Mouse (Mus musculus): ENCODE measurements around the gene Slc2a4. TPM values are rescaled to one million over a fixed set of nuclear protein-coding genes. Genes with fewer than 3 reads are reported as not detected.

The Slc2a4 gene
- polyA plus RNA-seq, 1 experiment from 2014 or later = 4.4 TPM

- Histone ChIP-seq H3K9ac (replicated peaks) (no peak overlapping the region), H3K27ac (no peak overlapping the region), H3K27me3 (no peaks in the 10 kb centered on the region), H3K36me3 (peaks cover 54% of the 10 kb centered on the region), H3K4me3 (replicated peaks) (no peak overlapping the region), H3K4me1 (replicated peaks) (peaks cover 27% of the 10 kb centered on the region), H3K4me2 (replicated peaks) (no peak overlapping the region), H3K9me3 (no peaks in the 10 kb centered on the region)
- no peak for ATAC-seq
- WGBS = 93% methylated on average over 8 of the region's 8 CpGs
Observed at GRCm38 (mm10) chr11:69984431-69984830, 36.4 kb upstream of the Slc2a4 start.

DNA sequence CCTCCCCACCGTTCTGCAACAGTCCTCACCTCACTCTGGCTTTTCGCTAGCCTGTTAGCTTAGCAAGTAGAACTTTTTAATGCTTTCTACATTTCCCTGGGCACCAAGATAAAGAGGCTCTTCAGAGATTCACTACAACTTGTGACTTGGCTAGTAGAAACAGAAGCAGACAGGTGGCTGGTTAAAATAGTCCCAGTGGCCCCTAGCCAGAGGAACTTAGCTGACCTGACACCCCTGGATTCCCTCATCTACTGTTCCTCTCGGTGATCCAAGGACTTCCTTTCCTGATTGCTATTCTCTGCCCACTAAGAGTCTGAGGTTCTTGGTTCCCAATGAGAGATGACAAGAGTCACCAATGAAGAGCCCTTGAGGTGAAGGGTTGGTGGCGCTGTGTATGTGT, 35.4 kb upstream of the Slc2a4 start:
- Histone ChIP-seq H3K9ac (replicated peaks) (peak overlapping the region; percentile 99), H3K4me1 (replicated peaks) (peaks cover 36% of the 10 kb centered on the region), H3K9me3 (no peaks in the 10 kb centered on the region), H3K4me3 (replicated peaks) (peak overlapping the region; percentile 100), H3K4me2 (replicated peaks) (peak overlapping the region; percentile 84), H3K27ac (no peak overlapping the region), H3K27me3 (no peaks in the 10 kb centered on the region), H3K36me3 (peaks cover 45% of the 10 kb centered on the region)
- no peak for ATAC-seq
- 91% methylated on average over 4 of the region's 4 CpGs for WGBS

DNA sequence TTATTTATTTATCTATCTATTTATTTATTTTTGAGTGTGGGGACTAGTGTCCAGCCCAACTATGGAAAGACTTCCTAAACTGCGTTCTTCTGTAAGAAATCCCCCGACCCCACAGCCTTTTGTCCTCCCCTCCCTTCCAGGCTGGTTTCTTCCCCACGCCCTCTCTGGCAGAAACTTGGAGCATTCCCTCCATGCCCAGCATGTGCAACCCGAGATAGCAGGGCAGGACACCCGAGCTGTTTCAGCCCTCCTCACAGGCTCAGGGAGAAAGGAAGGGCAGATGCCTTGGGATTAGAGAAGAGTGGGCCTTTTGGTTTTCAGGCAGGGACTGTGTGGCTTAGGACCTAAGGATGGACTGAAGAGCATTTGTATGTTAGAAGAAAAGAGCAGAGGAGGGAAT, 34.9 kb upstream of the Slc2a4 start:
- 37% methylated on average over 5 of the region's 5 CpGs for WGBS
- Histone ChIP-seq H3K9me3 (no peaks in the 10 kb centered on the region), H3K27me3 (no peaks in the 10 kb centered on the region), H3K4me3 (replicated peaks) (peak overlapping the region; percentile 100), H3K9ac (replicated peaks) (peak overlapping the region; percentile 99), H3K4me1 (replicated peaks) (peaks cover 38% of the 10 kb centered on the region), H3K36me3 (peaks cover 44% of the 10 kb centered on the region), H3K27ac (peak overlapping the region; percentile 56; the same call in 1 of the 2 replicates), H3K4me2 (replicated peaks) (peak overlapping the region; percentile 84)
- no peak for ATAC-seq

- H3K9me3 ChIP-seq = no peaks in the 10 kb centered on the region
- H3K4me2 ChIP-seq (replicated peaks) = peak within 1 kb of the TSS; percentile 84
- peak within 1 kb of the TSS; percentile 99 for H3K27ac ChIP-seq
- H3K27me3 ChIP-seq = no peaks in the 10 kb centered on the region
- peak within 1 kb of the TSS; percentile 100 for H3K4me3 ChIP-seq (replicated peaks)
- H3K9ac ChIP-seq (replicated peaks) = peak within 1 kb of the TSS; percentile 99
- 66% methylated on average over 8 of the region's 8 CpGs for WGBS
- H3K4me1 ChIP-seq (replicated peaks) = peaks cover 38% of the 10 kb centered on the region
- H3K36me3 ChIP-seq = peaks cover 43% of the 10 kb centered on the region
- no peak for ATAC-seq
Observed at GRCm38 (mm10) chr11:69982225-69982624, 34.2 kb upstream of the Slc2a4 start, which contains the start of gene Elp5. TSS of gene Elp5 (minus strand) at chr11:69982517.

DNA sequence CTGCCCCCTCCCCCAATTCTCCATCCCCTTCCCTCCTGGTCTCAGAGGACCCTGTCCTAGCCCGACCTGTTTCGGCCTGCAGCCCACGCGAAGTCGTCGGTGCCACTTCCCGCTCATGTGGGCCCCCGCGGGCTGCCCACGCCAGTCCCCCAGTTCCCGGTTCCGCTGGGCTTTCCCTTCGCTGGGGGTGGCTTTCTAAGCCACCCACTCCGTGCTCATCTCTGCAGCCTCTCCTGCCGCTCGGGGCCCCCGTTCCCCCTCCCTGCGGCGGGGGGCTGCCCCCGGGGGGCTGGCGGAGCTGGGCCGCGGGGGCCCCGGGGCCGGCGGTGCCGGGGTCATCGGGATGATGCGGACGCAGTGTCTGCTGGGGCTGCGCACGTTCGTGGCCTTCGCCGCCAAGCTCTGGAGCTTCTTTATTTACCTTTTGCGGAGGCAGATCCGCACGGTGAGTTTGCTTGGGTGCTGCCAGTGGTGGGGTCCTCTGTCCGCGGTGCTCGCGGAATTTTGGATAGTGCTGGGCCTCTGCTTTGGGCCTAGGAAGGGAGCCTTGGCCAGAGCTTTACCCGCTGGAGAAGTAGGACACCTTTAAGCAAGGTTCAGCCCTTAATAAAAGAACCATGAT, 33.3 kb upstream of the Slc2a4 start, which contains the start of gene Ctdnep1:
Gene Ctdnep1, plus strand, starts transcription at position 16 of the 622 bp plus-strand sequence.
- WGBS = under 1% methylated on average over 41 of the region's 43 CpGs
- Histone ChIP-seq H3K36me3 (peaks cover 41% of the 10 kb centered on the region), H3K27me3 (no peaks in the 10 kb centered on the region), H3K4me1 (replicated peaks) (peaks cover 38% of the 10 kb centered on the region), H3K9me3 (no peaks in the 10 kb centered on the region), H3K4me3 (replicated peaks) (peak within 1 kb of the TSS; percentile 100), H3K27ac (peak within 1 kb of the TSS; percentile 99), H3K9ac (replicated peaks) (peak within 1 kb of the TSS; percentile 99), H3K4me2 (replicated peaks) (peak within 1 kb of the TSS; percentile 84)
- ATAC-seq = peak; percentile 72

DNA sequence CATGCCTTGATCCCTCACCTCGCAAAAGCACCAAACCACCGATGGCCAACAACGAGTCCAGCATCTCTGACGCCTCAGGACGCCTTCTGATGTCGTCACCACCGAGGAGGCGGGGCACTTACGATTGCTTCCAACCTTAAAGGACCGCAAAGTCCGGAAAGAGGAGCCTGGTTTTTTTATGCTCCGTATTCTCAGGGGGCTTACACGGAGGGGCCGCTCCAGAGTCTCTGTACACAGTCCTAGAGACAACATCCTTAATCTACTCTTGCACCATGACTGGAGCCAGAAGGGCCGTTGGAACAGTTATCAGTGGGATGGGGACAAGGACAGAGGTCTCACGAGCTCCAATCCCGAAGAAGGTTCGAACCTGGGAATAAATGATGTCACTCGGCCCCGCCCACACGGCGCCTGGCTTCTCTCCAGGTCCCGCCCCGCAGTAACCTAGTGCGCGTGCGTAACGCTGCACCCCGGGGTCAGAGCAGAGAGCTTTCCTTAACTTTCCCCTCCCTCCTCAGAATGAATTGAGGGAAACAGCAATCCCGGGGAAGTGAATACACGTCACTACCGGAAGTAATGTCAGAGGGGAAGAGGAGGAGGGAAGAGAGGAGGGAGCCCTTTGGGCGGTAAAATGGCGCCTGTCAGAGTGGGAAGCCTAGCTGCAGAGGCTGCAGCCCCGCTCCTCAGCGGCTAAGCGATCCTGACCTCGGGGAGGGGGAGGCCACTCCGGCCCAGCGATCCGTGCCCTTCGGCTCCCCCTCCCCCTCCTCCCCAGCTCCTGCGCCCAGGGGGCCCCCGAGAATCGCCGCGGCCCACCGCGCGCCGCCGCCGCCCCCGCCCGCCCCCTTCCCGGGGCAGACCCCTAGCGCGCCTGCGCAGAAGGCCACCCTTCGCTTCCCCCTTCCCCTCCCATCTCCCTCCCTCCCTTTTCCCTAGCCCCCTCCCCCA, 32.5 kb upstream of the Slc2a4 start:
- Histone ChIP-seq H3K36me3 (peaks cover 43% of the 10 kb centered on the region), H3K4me2 (replicated peaks) (peak overlapping the region; percentile 84), H3K9me3 (no peaks in the 10 kb centered on the region), H3K4me1 (replicated peaks) (peaks cover 38% of the 10 kb centered on the region), H3K27ac (peak overlapping the region; percentile 99), H3K4me3 (replicated peaks) (peak overlapping the region; percentile 100), H3K9ac (replicated peaks) (peak overlapping the region; percentile 99), H3K27me3 (no peaks in the 10 kb centered on the region)
- peak; percentile 94 for ATAC-seq
- under 1% methylated on average over 55 of the region's 60 CpGs for WGBS

- 3% methylated on average over 16 of the region's 16 CpGs for WGBS
- H3K9me3 ChIP-seq = no peaks in the 10 kb centered on the region
- H3K36me3 ChIP-seq = peaks cover 43% of the 10 kb centered on the region
- ATAC-seq = no peak
- H3K4me1 ChIP-seq (replicated peaks) = peaks cover 38% of the 10 kb centered on the region
- no peaks in the 10 kb centered on the region for H3K27me3 ChIP-seq
- H3K9ac ChIP-seq (replicated peaks) = peak overlapping the region; percentile 87
- peak overlapping the region; percentile 84 for H3K4me2 ChIP-seq (replicated peaks)
- peak overlapping the region; percentile 99 for H3K27ac ChIP-seq
- peak overlapping the region; percentile 100 for H3K4me3 ChIP-seq (replicated peaks)
Observed at GRCm38 (mm10) chr11:69979827-69980195, 31.8 kb upstream of the Slc2a4 start.

DNA sequence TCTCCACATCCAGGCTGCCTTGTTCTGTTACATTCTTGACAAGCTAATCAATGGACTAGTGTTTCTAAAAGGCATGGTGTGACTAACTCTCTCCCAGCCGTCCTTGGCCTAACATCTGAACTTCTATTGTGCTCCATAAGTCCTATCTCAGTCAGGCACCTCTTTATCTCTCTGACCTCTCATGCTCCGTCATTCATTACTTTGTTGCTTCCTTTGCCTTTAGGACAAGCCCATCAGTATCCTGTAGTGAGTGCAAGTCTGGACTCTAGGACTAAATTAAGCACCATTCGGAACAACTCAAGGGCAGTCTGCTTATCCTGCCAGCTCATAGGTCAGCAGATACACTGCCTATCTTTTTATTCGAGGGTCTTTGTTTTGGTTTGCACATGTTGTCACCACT, 28.3 kb upstream of the Slc2a4 start:
- H3K27me3 ChIP-seq = no peaks in the 10 kb centered on the region
- WGBS = 86% methylated on average over 4 of the region's 4 CpGs
- no peak overlapping the region for H3K27ac ChIP-seq
- no peaks in the 10 kb centered on the region for H3K9me3 ChIP-seq
- no peak overlapping the region for H3K4me3 ChIP-seq (replicated peaks)
- H3K4me2 ChIP-seq (replicated peaks) = no peak overlapping the region
- H3K4me1 ChIP-seq (replicated peaks) = peaks cover 14% of the 10 kb centered on the region
- ATAC-seq = no peak
- H3K36me3 ChIP-seq = peaks cover 63% of the 10 kb centered on the region
- no peak overlapping the region for H3K9ac ChIP-seq (replicated peaks)

GRCm38 (mm10) chr11:69974907-69975306, 26.9 kb upstream of the Slc2a4 start:
- ATAC-seq = no peak
- Histone ChIP-seq H3K27me3 (no peaks in the 10 kb centered on the region), H3K4me3 (replicated peaks) (no peak overlapping the region), H3K9me3 (no peaks in the 10 kb centered on the region), H3K27ac (no peak overlapping the region), H3K4me2 (replicated peaks) (no peak overlapping the region), H3K9ac (replicated peaks) (no peak overlapping the region), H3K36me3 (peaks cover 72% of the 10 kb centered on the region), H3K4me1 (replicated peaks) (peaks cover 14% of the 10 kb centered on the region)
- 97% methylated on average over 2 of the region's 2 CpGs for WGBS

- H3K27me3 ChIP-seq = peaks cover 34% of the 10 kb centered on the region
- 85% methylated on average over 3 of the region's 3 CpGs for WGBS
- peaks cover 71% of the 10 kb centered on the region for H3K36me3 ChIP-seq
- no peaks in the 10 kb centered on the region for H3K9me3 ChIP-seq
- no peak overlapping the region for H3K27ac ChIP-seq
- ATAC-seq = no peak
- no peak overlapping the region for H3K4me3 ChIP-seq (replicated peaks)
- peaks cover 11% of the 10 kb centered on the region; the same call in 1 of the 2 replicates for H3K4me1 ChIP-seq (replicated peaks)
- H3K9ac ChIP-seq (replicated peaks) = no peak overlapping the region
- no peak overlapping the region for H3K4me2 ChIP-seq (replicated peaks)
Observed at GRCm38 (mm10) chr11:69970775-69971174, 22.8 kb upstream of the Slc2a4 start.

- WGBS = 90% methylated on average over 6 of the region's 6 CpGs
- ATAC-seq = no peak
- Histone ChIP-seq H3K27me3 (peaks cover 39% of the 10 kb centered on the region), H3K36me3 (peaks cover 65% of the 10 kb centered on the region), H3K9ac (replicated peaks) (no peak overlapping the region), H3K4me2 (replicated peaks) (no peak overlapping the region), H3K4me3 (replicated peaks) (no peak overlapping the region), H3K9me3 (no peaks in the 10 kb centered on the region), H3K4me1 (replicated peaks) (peaks cover 15% of the 10 kb centered on the region), H3K27ac (no peak overlapping the region)
Observed at GRCm38 (mm10) chr11:69970222-69970621, 22.2 kb upstream of the Slc2a4 start.

DNA sequence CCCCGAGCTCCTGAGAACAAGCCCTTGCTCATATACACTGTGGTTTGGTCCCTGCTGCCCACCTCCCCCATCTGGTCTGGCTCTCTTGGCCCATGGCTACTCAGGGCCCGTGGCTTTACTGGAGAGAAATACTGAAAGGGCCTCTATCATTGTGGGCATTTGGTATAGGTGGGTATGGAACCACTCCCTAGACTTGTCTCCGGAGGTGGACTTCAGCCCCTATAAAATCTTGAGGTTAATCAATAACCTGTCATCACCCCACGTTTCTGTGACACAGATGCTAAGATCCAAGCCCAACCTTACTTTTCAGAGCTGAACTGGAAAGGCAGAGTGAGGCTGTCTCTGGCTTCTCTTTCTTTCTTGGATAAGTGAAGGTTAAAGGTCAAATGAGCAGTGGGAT, 20.8 kb upstream of the Slc2a4 start:
- no peak overlapping the region for H3K9ac ChIP-seq (replicated peaks)
- no peak overlapping the region for H3K4me2 ChIP-seq (replicated peaks)
- no peak overlapping the region for H3K4me3 ChIP-seq (replicated peaks)
- peaks cover 17% of the 10 kb centered on the region for H3K4me1 ChIP-seq (replicated peaks)
- WGBS = 92% methylated on average over 4 of the region's 4 CpGs
- peaks cover 51% of the 10 kb centered on the region for H3K36me3 ChIP-seq
- no peaks in the 10 kb centered on the region for H3K9me3 ChIP-seq
- H3K27ac ChIP-seq = no peak overlapping the region
- peaks cover 53% of the 10 kb centered on the region for H3K27me3 ChIP-seq
- ATAC-seq = no peak

All from midbrain, embryonic 13.5 days (tissue).